Mouse (Mus musculus) left cerebral cortex, postnatal 14 days (tissue): ENCODE data around the gene Tldc2. TPM values are rescaled to one million over a fixed set of nuclear protein-coding genes. Genes with fewer than 3 reads are reported as not detected.
A peak's percentile ranks its signal among the peaks of the same experiment; 100 is the strongest.

Experiments used
- DNase-seq, 2 experiments: peaks; one replicate each; pipeline ENCODE4 v3.0.0; 2021 to 2022; ENCODE audit warnings: low spot score in 2 of 2, mixed read lengths in 1 of 2
- intact Hi-C: fragments of 180-260 bp; cut with DNase I; formaldehyde crosslinking; loops from one replicate; pipeline ENCODE4 v1.15.1; 2025
- total RNA-seq, 2 experiments: library from RNA; stranded (reverse); gene quantifications; 2 replicates each; pipeline ENCODE4 v1.2.3; 2021

Tldc2 gene
- total RNA-seq, 2 experiments from 2014 or later: not detected

GRCm38 (mm10) chr2:157104454-157104853, 17.6 kb downstream of the Tldc2 start:
- no peak for DNase-seq
- intact Hi-C loops: no loop called here

- no peak for DNase-seq
- intact Hi-C loops: no loop called here
These were observed 21.4 kb downstream of the Tldc2 start for GRCm38 (mm10) chr2:157108236-157108635.

- DNase-seq: no peak
- intact Hi-C loops: no loop called here
These were observed 30.1 kb downstream of the Tldc2 start for GRCm38 (mm10) chr2:157116964-157117363.

GRCm38 (mm10) chr2:157118556-157118955, 31.7 kb downstream of the Tldc2 start:
- intact Hi-C loops: no loop called here
- no peak for DNase-seq

- intact Hi-C loops: no loop called here
- no peak for DNase-seq
These were observed 32.2 kb downstream of the Tldc2 start for GRCm38 (mm10) chr2:157119075-157119474.

GRCm38 (mm10) chr2:157121766-157122165, 34.9 kb downstream of the Tldc2 start:
- intact Hi-C loops: no loop called here
- no peak for DNase-seq

- DNase-seq: no peak
- intact Hi-C loops: no loop called here
These were observed 38.4 kb downstream of the Tldc2 start for GRCm38 (mm10) chr2:157125246-157125645.

- DNase-seq: no peak
- intact Hi-C loops: no loop called here
These were observed 40.5 kb downstream of the Tldc2 start for GRCm38 (mm10) chr2:157127370-157127769.

GRCm38 (mm10) chr2:157128072-157128471, 41.2 kb downstream of the Tldc2 start:
- intact Hi-C loops: no loop called here
- DNase-seq: peak in 1 of 2 experiments; percentile 23

GRCm38 (mm10) chr2:157129096-157129495, 42.2 kb downstream of the Tldc2 start:
- no peak for DNase-seq
- intact Hi-C loops: no loop called here

GRCm38 (mm10) chr2:157129601-157130164, 42.8 kb downstream of the Tldc2 start:
- DNase-seq: no peak
- intact Hi-C loops: no loop called here

- intact Hi-C loops: no loop called here
- DNase-seq: no peak
These were observed 44.1 kb downstream of the Tldc2 start for GRCm38 (mm10) chr2:157130813-157131514.

GRCm38 (mm10) chr2:157132086-157132485, 45.2 kb downstream of the Tldc2 start:
- intact Hi-C loops: no loop called here
- no peak for DNase-seq

GRCm38 (mm10) chr2:157132686-157133540, 46.1 kb downstream of the Tldc2 start:
- intact Hi-C loops: no loop called here
- no peak for DNase-seq

GRCm38 (mm10) chr2:157133769-157134478, 47.1 kb downstream of the Tldc2 start:
- intact Hi-C loops: no loop called here
- no peak for DNase-seq

GRCm38 (mm10) chr2:157134479-157134931, 47.6 kb downstream of the Tldc2 start:
- intact Hi-C loops: no loop called here
- no peak for DNase-seq

GRCm38 (mm10) chr2:157135014-157135413, 48.2 kb downstream of the Tldc2 start, which contains the start of gene Samhd1:
TSS of gene Samhd1 (minus strand) at chr2:157135265.
- DNase-seq: peak; percentile 85 to 87
- intact Hi-C loops: no loop called here

GRCm38 (mm10) chr2:157135529-157136120, 48.8 kb downstream of the Tldc2 start:
- DNase-seq: no peak
- intact Hi-C loops: no loop called here

GRCm38 (mm10) chr2:157136176-157136575, 49.3 kb downstream of the Tldc2 start:
- intact Hi-C loops: no loop called here
- DNase-seq: no peak
